Mouse (Mus musculus) left cerebral cortex, postnatal 10 days (tissue): ENCODE results near the gene Dhdds. TPM values are rescaled to one million over a fixed set of nuclear protein-coding genes. Genes with fewer than 3 reads are reported as not detected.
A peak's percentile ranks its signal among the peaks of the same experiment; 100 is the strongest.
"Not testable (repeated sequence)": the region's sequence is repeated elsewhere in the genome, so short reads cannot be mapped to it uniquely, and the experiment has no call there.

Experiments used
- DNase-seq, 2 experiments: peaks; one replicate each; pipeline ENCODE4 v3.0.0; 2021 to 2022; ENCODE audit warnings: low spot score in 2 of 2, mixed read lengths in 1 of 2; ENCODE audit errors: extremely low spot score in 1 of 2
- intact Hi-C: fragments of 180-260 bp; cut with DNase I; formaldehyde crosslinking; loops from one replicate; pipeline ENCODE4 v1.15.1; 2025
- total RNA-seq, 2 experiments: library from RNA; stranded (reverse); gene quantifications; 2 replicates each; pipeline ENCODE4 v1.2.3; 2021

Gene Dhdds
- total RNA-seq, 2 experiments from 2014 or later, result 57.1 to 61.4 TPM

DNA sequence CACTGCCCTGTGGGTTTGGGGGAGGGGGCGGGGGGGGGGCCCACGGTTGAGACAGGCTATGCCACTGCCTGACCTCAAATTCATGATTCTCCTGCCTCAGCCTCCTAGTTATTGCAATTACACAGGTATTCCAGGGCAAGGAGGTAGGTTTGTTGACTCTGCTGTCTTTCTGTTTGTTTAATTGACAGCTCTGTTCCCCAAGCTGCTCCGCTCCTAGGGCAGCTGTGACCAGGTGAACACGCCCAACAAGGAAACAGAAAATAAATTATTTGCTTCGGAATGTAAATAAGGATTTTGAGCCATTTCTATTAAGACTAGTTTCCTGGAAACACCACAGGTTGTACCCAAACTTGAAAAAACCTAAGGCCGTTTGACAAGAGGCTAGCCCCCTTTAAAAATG is 9.0 kb upstream of the Dhdds start:
- DNase-seq, result no peak
- intact Hi-C loops, result no loop called here

- no peak for DNase-seq
- intact Hi-C loops, result no loop called here
These were observed 6.1 kb upstream of the Dhdds start for GRCm38 (mm10) chr4:134006845-134007244.

DNA sequence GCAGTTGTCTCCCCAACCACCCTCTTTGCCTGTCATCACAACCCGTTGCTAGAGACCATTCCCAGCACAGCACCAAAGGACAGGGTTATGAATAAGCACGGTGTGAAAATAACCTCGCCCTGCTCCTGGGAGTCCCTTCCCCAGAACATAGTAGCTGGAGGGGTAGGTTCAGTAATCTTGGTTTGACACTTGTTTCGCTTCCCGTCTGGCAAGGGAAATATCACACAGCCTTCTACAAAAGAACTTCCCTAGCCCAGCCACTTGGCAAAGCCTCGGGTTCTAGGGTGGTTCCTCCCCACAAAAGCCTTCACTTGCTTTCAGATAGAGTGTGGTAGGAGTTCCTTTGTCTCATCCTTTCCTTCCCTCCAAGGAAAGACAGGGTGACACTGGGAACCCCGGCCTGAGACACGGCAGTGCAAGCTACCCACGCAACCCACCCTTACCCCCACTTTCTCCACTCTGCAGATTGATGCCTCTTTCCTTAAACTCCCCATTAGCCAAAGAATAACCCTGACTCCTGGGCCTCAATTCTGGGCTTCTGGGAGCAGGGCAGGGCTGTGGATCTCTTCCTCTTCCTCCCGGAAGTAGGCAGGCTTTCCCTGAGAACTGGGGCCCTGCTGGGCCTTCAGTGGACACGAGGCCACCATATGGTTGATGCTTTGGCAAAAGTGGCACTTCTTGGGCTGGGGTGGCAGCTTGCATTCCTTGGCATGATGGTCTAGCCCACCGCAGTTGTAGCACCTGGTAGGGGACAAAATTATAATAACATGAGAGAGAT is 5.1 kb upstream of the Dhdds start:
- DNase-seq, result no peak
- intact Hi-C loops, result no loop called here

DNA sequence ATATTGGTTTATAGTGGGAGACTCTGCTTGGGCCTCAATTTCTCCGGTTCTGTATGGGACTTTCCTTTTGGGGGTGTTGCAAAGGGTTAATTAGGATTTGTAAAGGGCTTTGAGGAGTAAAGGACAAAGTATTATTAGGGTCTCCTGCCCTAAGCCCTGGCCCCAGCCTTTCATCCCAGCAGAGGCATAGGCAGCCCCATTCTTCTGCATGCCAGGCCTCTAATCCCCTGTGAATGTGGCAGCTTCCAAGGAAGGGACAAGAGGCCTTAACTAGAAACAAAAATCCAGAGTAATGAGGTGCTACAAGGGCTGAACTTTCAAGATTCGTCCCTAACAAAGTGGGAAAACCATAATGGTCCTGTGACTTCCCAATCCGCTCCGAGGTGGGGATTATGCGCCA is 2.2 kb upstream of the Dhdds start:
- no peak for DNase-seq
- intact Hi-C loops, result no loop called here

GRCm38 (mm10) chr4:134002246-134002645 is 1.5 kb upstream of the Dhdds start:
- DNase-seq, result no peak
- intact Hi-C loops, result no loop called here

- DNase-seq, result no peak
- intact Hi-C loops, result no loop called here
These were observed 992 bp upstream of the Dhdds start for GRCm38 (mm10) chr4:134001710-134002109.

GRCm38 (mm10) chr4:133994697-133995096 is 6.0 kb downstream of the Dhdds start:
- intact Hi-C loops, result no loop called here
- no peak for DNase-seq

DNA sequence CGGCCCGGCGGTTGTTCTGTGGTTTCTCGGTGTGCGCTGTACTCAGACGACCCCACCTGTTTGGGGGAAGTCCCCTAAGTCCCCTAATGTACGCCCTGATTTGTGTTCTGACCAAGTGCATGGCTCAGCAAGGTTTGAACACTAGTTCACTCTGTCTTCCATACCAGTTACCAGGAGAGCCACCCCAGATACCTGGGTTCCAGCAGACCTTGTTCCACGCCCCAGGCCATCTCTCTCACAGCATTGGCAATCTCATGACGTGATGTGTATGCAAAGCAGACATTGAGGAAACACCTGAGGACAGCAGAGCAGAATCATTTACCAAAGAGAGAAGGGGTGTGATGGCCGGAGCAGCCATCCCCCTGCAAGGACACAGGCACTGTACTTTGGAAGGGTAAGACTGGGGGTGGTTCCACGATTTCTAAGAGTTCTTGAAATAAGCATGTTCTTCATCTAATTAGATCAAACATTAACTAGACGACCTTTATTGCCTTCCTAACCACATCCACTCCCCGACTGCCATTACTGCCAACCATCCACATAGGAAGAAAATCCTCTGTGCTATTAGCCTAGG is 9.5 kb downstream of the Dhdds start:
- intact Hi-C loops, result no loop called here
- DNase-seq, result no peak

DNA sequence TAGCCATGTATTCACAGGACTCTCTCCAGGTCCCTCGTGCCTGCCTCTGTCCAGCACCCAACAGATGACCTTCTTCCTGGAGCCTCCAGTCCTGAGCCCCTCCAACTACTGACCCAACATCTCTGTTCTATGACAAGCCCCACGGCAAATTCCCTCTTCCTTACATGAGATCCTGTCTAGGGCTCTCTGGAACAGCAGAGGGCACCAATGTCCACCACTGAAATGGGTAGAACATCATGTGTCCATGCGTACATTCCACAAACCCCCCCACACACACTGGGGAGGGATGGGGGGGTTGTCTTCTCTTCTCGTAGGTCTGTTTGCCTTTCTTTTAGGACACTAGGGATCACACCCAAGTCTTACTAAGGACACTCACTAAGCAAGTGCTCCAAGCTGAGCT is 10.7 kb downstream of the Dhdds start:
- DNase-seq, result no peak
- intact Hi-C loops, result no loop called here

DNA sequence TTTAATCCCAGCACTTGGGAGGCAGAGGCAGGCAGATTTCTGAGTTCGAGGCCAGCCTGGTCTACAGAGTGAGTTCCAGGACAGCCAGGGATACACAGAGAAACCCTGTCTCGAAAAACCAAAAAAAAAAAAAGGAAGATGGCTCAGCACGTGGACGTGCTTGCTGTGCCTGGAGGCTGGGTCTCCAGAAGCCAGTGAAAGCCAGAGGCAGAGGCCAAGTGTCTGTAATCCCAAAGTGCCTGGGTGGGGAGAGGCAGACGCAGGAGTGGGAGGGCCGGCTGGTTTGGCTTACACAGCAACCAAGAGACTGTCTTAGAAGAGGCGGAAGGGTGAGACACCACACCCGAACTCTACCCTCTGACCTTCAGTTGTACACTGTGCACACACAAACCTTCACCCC is 12.4 kb downstream of the Dhdds start:
- DNase-seq, intact Hi-C loops: not testable (repeated sequence)

DNA sequence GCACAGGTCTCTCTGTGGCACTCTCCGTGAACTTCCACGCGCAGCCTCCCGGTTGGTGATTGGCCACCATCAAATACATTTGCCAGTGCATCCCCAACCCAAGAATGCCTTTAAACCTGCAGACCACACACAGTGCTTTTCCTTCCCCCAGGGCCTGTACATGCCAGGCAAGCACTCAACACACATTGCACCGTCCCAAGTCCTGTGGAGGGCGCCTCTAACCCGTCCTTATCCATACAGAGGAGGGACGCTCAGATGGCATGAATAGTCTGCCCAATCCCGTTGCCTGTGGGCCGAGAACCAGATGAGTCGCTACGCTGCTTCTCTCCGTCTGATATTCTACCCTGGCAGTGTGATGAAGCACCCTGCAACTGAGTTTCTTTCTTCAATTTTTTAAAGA is 17.8 kb downstream of the Dhdds start:
- intact Hi-C loops, result no loop called here
- DNase-seq, result no peak

DNA sequence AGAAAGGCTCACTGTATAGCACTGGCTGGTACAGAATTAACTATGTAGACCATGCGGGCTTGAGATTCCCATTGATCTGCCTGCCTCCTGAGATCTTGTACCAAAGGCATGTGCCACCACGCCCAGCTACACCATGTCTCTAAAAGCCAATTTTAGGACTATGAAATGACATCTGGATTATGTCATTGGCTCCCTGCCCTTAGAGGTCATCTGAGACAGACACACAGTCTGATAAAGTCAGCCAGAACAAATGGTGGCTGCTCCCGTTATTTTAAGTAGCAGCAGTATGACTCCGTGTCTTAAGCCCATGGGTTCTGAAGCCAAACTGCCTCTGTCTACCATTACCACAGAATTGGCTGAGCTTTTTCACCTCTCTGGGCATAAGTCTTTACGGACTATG is 20.2 kb downstream of the Dhdds start:
- intact Hi-C loops, result no loop called here
- no peak for DNase-seq

GRCm38 (mm10) chr4:133978021-133978711 is 22.6 kb downstream of the Dhdds start:
- intact Hi-C loops, result no loop called here
- no peak for DNase-seq

DNA sequence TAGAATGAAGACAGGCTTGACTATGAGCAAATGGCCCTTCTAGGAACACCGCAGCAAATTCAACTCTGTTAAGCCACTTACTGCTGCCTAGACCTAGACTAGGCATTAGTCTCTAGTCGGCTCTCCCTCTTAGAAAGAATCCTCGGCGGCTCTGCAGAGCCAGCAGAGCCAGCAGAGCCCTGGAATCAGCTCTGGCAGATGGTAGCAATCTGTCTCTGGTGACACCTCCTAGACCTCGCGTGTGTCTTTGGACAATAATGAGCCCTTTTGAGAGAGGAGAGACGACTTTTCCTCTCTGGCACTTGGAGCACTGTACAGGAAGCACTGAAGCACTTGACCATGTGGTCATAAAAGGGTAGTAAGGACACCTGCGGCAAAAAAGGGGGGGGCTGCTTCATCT is 29.0 kb downstream of the Dhdds start:
- intact Hi-C loops, result no loop called here
- no peak for DNase-seq

GRCm38 (mm10) chr4:133970876-133971275 is 29.8 kb downstream of the Dhdds start:
- intact Hi-C loops, result no loop called here
- peak in 1 of 2 experiments; percentile 49 for DNase-seq

DNA sequence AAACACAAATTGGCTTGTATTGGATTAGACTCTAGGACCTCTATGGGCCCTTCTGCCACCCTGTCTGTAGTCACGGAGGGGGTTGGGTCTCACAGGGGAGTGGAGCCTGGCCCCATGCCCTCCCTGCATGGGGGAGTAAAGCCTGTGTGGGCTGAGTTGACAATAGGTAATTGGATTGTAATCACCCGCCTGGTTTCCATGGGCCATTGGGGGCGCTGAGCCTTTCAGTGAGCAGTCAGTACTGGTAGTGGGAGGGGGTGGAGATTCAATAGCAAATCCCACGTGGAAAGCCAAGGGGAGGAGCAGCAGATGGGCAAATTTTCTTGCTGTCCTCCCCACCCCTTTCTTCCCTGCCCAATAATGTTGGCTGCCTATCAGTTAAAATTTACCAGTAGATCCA is 30.5 kb downstream of the Dhdds start:
- DNase-seq, result peak in 1 of 2 experiments; percentile 43
- intact Hi-C loops, result no loop called here

DNA sequence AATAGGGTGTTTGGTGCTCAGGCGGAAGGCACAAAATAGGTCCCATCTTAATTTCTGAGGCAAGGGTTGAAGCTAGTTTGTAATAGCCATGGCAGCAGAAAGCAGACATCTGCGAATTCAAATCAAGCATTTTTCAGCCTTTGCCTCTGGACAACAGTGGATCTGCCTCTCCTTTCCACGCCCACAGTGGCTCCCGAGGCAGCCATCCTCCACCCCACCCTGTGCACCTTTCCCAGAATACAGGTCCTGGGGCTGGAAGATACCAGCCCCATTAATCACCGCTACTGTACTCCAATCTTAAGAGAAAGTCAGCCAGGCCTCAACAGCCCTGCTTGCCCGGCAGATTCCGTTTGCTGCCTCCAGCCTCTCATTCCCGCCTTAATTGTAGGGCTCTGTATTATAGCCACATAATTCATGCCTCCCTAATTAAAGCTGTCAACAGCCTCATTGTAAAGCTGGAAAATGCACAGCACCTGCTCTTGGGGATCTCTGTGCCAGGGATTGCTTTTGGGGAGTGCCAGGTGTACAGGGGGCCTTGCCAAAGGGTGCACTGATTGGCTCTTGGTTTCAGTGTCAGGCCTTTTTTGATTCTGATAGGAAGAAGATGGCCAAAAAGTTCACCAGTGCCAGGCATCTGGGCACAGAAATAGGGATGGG is 31.5 kb downstream of the Dhdds start:
- intact Hi-C loops, result loop anchor here (5.0 kb wide), 1 partner anchor 57 kb away; no protein-coding TSS in a partner anchor
- no peak for DNase-seq

DNA sequence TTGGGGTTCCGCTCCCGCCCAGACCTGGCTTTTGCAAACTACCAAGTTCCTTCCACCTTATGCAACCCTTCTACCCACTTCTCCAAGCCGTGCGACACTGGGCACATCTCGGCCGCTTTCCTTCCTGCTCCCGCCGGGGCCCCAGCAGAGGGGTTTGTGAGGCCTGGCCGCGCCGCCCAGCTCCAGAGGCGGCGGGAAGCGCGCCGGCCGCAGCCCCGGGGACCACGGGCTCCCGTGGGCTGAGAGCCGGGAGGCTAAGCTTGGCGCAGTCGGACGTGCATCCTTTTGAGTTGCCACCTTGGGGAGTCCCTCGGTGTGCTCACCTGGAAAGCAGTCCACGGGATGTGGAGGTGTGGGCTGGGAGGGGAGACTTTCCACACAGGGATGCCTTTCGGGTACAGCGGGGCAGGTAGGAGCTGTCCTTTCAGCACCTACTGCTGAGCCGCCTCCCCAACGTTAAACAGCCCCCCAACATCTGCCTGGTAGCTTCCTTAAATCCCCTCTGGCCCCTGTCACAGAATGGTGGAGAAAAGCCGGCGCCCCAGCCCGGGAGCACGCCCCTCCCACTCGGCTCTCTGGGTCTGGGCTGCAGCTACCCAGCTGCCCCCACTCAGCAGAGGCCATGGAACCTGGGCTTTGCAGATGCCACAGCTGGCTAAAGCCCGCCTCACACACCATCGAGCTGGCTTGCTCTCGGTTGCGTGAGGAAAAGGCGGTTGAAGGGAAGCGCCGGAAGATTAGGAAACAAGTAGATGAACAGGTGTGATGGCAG is 32.4 kb downstream of the Dhdds start, which contains the start of gene Hmgn2:
Gene Hmgn2, minus strand, starts transcription at position 501 of the 772 bp plus-strand sequence.
- peak in 1 of 2 experiments; percentile 67 for DNase-seq
- intact Hi-C loops, result loop anchor here (5.0 kb wide), 1 partner anchor 56 kb away; no protein-coding TSS in a partner anchor

- DNase-seq, result peak; percentile 93 to 97
- intact Hi-C loops, result loop anchor here (5.0 kb wide), 1 partner anchor 56 kb away; no protein-coding TSS in a partner anchor
These were observed 32.9 kb downstream of the Dhdds start for GRCm38 (mm10) chr4:133967866-133968149.
